Mouse (Mus musculus) small intestine, adult 2 months (tissue): ENCODE measurements around the gene Fam3c.

Experiments used
- CTCF ChIP-seq: fragments of 200-500 bp; IDR thresholded peaks from 2 replicates; pipeline ENCODE4 v1.5.1; 2012; ENCODE audit warnings: low read depth, mild to moderate bottlenecking, control low read depth, inconsistent platforms, low read length, moderate library complexity, mixed read lengths; ENCODE audit not compliant: insufficient replicate concordance, insufficient read length; ENCODE audit errors: extremely low read depth
- POLR2A ChIP-seq: fragments of 200-500 bp; IDR thresholded peaks from 2 replicates; pipeline ENCODE4 v1.6.1; 2012; ENCODE audit warnings: low read depth, mild to moderate bottlenecking, control low read depth, inconsistent platforms, low read length, moderate library complexity

- no peak for TF ChIP-seq CTCF
- TF ChIP-seq POLR2A: no peak
These were observed 46.6 kb upstream of the Fam3c start for GRCm38 (mm10) chr6:22402548-22403164.
